Mouse (Mus musculus) c-Kit-positive CD71-negative TER-119-negative erythroid progenitor cells, embryonic 14.5 days (primary cell): ENCODE measurements around the gene Otx1.

Source experiments
- DNase-seq: peaks from one replicate; pipeline ENCODE4 v3.0.0-alpha.2; 2013; ENCODE audit warnings: low read depth

The Otx1 gene

DNA sequence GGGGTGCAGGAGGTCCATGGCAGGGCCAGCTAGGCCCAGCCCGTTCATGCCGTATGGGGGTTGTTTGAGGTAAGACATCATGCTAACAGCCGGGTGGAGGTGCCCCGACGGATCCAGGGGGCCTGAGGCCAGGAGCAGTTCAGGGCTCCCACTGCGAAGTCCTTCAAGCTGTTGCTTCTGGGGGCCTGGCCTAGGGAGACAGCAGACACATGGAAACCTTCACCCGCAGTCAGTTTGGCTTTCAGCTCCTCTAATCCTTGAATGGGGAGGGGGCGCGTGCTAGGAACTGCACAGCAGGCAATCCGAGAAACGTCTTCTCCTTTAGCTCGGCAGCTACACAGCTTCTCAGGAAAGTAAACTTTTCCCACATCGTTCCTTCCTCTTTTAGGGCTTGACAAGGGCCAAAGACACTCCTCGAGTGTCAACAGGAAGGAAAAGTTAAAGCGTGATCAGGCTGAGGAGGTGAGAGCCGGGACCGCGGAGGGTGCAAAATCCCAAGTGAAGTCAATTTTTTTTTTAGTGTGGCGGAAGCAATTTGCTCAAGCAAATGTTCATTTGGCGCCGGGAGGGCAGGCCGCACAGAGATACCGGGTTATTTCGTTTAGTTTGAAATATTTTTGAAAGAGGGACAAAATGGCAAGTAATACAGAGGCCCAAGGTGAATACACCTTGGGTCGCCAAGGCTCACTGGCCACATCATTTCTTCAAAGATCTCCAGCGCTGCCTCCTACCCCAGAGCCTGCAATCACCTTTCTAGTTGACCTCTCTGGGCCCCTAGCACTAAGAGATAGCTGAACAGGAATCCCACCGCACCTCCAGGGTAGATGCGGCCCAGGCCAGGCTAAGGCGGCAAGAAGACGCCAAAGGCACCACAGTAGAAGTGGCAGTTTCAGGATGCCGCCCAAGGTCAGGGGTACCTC is 3.0 kb downstream of the Otx1 start:
- no peak for DNase-seq

DNA sequence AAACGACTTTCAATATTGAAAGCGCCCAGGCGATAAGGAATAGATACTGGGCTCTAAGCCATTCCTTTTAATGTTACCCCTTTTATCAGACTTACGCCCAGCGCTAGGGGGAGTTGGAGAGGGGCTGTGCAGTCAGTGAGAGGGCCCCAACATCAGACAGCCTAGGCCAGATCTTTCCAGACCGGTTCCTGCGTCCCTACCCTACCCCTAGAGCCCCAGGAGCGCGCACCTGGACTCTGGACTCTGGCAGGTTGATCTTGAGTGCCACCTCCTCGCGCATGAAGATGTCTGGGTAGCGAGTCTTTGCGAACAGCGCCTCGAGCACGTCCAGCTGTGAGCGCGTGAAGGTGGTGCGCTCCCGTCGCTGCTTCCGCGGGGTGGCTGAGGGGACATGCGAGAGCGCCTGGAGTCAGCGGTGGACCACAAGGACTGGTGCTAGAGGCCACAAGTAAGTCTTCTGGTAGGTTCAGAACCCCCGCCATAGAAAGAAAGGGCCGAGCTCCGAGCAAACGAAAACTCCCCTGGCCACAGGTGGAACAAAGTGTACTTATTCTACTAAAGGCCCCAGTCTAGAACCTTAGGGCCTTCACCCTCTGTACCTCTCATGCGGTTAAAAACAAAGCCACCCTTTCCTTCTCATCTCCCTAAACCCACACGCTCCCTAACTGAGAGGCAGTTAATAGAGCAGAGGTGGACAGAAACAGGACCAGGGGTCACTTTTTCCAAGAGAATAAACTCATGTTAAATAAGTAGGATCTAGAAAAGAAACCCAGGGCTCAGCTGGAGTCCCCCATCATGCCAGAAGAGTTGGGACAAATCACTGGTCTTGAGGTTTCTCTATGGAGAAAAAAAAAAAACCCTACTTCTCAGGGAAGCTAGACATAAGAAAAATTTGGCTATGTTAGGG is 4.3 kb downstream of the Otx1 start:
- DNase-seq: no peak

DNA sequence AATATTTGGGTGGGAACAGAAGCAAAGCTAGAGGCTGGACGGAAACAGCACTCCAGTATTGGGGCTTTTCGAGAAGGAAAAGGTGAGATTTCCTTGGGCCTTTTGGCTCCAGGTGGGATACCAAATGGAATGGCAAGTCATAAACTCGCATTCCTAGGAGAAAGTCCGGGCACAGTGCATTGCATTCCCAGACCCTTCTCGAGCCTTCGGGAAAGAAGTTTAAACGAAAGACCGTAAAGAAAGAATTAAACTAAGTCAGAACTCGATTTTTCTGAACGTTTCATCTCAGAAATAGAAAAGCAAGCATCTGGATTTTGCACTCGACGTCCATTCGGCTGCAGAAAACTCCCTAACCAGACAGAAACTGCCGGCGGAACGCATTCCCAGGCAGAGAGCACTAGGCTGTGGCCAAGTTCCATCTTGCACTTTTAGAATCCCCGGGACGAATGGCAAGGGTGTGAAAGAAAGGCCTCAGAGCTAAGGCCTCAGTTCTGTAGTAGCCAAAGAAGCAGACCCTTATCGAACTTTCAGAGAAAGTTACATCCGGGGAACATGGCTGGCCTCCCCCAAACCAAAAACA is 5.0 kb downstream of the Otx1 start:
- DNase-seq: no peak

DNA sequence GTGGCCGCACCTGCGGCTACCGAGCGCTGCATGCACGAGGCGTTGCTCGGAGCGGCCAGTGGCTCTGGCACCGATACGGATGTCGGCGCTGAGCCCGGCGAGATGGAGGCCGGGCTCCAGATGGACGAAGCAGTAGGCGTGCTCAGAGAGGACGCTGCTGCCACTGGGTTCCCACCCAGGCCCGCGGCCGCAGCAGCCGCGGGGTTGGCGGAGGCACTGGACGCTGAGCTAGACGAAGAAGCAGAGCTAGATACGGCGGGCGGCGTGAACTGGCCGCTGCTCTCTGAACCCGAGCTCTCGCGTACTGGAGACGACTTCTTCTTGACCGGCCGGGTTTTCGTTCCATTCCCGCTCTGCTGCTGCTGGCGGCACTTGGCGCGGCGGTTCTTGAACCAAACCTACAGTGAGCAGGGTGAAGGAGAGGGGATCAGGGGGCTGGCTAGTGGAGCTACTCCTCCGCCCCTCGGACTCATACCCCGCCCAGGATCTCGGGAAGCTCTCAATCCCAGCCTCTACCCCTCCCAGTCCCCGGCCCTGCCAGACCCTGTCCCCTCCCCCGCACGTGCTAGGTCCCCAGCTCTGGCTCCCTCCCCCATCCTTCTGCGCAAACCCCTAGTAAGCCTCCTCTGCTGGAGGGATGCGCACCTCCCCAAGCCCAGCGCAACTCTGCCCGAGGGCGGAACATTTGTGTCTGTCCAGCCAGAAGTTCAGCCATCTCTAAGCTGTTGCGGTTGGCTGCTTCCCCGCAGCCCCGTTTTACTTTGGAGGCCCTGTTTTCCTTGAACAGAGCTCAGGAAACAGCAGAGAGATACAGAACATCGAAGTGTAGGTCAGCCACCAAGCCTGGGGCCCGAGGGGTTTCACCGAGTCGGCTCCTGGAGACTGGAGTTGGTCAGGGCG is 5.8 kb downstream of the Otx1 start:
- DNase-seq: no peak

DNA sequence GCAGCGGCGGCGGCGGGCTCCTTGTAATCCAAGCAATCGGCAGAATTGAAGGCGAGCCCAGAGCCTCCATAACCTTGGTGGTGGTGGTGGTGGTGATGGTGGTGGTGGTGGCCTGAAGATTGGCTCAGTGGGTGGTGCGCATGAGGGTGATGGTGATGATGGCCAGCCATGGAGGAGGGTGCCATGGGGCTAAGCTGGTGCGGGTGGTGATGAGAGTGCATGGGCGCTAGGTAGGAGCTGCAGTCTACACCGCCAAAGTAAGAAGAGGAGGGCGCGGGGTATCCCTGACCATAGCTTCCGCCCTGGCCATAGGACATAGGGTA is 6.4 kb downstream of the Otx1 start:
- DNase-seq: no peak

DNA sequence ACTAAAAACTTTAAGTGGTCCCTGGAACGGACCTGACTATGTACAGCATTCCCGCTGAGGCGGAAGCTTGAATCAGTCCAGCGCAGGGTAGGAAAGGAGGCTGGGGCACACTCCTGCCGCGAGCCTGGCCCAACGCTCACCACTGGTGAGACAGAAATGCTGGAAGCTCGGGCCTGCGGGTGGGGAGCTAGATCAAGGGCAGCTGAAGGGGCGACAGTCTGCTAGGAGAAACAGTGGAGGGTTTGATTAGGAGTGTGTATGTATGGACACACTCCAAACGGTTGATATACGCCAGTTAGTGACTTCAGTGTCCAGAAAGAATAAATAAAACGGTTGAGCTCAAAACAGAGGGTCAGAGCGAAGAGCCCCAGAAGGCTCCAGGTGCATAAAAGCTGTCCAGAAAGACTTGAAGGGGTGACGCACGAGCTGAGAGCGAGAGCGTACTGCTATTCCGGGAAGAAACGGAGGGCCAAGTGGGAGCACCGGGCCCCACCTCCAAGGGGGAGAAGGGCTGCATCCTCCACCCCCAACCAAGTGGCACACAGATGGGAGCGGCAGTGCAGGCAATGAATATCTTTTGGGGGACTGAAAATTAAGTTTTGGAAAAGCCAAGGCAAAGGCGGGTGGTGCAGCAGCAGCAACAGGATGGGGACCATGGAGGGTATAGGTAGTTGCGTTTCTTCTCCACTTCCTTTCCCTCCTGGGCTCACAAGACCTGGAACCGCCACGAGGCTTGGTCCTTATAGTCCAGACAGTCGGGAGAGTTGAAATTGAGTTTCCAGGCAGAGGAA is 7.0 kb downstream of the Otx1 start:
- DNase-seq: no peak

DNA sequence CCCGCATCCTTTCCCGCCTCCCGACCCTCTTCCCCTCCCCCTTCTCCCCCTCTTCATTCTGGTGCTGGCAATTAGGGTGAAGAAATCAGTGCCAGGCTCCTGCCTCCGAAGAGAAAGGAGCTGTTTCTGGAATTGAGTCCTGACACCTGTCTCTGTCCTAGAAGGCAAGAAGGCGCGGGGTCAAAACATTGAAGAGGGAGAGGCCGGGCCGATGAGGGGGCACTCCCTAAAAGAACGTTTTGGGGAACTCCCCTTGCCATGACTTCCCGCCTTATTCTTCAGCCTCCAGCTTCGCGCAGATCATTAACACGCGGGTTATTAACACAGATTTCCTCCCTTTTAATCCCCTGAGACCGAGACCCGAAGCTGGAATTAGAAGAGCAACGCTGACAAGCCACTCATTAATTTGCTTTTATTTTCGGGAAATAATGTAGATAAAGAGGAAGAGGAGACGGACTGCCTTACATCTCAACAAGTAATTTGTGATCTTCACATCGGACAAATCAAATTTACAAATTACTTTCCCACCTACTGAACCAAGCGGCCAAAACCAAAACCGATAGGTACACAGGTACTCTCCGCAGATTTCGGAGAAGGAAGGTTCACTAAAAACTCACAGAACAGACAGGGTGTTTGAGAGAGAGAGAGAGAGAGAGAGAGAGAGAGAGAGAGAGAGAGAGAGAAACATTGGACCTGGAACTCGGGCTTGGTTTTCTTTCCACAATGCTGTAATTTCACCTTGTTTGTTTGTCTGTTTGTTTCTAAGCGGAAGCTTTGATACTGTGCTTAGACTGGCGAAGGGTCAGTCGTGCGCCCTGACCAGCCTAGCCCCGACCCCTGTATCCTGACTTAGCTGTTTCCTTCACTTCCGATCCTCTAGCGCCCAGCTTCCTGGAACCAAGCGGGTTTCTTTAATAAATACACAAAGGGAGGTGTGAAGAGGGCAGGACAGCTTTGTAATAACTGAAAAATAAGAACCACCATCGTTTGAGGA is 8.0 kb downstream of the Otx1 start:
- DNase-seq: no peak

DNA sequence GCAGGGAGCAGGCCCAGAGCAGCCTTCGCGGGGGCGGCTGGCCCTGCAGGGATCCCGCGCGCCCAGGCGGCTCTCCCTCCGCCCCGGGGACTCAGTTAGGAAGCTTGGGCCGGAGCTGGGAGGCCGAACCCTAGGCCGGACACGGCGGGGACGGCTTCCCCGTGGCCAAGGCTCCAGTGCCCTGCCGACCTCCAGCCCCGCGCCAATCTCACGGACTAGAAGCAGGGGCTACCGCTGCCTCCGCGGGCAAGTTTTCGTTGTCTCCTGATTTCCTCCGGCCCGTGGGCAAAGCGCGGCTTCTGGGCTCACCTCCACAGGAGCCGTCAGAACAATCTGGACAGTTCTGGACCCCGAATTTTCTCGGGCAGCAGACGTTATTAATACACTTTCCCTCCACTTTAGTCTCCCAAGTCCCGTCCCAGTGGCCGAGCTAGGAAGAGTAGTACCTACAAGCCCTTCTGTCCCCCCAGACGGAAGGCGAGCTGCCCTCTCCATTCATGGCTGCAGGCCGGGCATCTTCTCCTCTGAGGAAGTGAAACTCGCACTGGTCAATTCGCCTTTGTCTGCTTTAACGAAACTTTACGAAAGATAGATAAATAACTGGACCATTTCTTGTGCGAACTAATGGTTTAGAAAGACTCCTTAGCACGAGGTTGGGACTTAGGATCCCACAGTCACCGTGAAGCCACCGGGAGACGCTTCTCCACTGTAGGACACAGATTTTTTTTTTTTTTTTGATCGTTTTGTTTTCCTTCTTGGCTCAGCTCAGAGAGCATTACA is 8.9 kb downstream of the Otx1 start:
- DNase-seq: no peak

DNA sequence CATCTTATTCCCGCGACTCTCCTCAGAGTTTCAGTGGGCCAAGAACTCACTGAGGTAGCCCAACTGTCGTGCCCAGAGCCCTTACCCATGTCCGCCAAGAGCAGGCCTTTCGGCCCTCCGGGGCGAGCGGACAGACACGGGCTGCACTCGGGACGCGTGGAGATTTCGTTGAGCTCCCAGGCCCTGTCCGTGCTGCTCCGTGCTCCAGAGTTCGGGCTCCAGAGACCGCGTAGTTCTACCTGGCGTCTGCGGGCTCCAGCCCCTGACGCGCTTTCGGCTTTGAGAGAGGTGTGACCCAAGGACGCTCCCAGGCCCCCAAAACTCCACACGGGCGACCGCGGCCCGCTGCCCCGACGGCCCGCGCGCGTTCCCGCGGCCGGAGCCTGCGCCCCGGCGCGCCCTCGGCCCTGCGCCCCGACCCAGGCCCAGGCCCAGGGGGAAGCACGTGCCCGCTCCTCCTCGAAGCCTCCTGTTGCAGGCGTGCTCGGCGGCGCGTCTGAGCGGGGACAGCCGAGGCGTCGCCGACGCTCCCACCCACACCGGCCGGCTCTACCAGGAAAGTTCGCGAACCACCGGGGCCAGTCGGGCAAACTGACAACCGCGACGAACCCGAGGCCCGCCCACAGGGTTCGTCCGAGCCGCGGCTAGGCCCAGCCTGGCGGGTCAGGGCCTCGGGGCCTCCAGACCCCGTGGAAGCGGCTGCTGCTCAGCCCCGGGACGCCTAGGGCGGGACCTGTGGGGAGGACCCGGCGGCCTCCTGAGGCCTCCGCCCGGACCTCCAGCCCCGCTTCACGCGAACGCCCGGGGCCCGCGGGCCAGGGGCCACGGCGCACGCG is 9.7 kb downstream of the Otx1 start:
- DNase-seq: no peak

DNA sequence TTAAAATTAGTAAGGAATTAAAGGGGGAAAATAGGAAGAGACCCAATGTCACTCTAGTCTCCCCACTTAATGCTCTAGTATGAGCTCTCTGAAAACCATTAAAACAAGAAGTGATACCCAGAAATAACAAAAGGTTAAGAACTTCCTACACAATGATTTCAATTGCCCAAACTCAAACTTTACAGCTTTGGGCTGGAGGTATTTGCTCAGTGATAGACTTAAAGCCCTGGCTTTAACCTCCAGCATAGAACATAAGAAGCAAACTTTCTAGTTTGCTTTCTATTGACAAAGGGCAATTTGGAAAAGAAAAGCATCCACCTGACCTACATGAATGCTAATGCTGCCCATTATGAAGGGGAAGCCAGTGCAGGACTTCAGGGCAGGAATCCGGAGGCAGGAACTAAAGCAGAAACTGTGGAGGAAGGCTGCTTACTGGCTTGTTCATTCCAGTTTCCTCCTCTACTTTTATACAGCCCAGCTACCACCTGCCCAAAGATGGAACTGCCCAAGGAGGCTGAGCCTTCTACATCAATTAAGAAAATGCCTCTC is 14.2 kb downstream of the Otx1 start:
- DNase-seq: no peak

DNA sequence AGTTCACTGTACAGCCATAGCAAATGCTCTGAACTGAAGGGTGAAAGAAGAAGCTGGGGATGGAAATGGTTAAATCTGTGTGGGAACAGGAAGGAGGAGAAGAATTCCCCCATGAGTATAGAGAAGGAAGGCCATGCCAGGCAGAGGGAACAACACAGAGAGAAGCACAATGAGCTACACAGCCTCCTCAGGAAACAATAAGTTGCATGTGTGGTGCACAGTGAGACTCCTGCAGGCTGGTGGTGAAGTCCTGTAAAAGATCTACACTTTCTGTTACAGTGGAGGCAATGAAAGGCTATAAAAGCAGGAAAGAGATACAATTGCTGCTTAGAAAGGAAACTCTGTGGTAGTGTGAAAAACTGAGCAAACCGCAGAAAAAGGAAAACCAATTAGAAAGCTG is 17.6 kb downstream of the Otx1 start:
- DNase-seq: no peak

DNA sequence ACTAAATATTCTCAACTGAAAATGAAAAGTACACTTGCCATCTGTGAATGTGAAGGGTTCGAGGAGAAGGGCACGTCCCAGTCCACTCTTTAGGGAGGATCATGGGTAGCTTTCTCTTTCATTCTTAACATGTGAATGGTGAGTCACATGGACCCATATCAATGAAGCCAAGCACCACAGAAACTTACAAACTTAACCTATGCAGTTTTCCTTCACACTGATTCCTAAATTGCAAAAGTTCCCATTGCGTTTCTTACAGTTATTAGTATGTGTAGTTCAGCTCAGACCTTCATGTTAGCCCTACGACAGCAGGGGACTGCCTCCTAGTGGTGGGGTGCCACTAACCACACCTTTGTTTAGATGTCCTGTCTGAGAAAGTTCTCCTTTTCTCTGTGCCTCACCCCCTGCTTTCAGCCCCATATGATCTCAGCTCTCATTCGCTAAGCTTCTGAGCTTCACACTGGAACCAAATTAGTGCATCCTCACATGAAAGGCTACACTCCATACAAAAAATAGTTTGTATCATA is 28.6 kb downstream of the Otx1 start:
- DNase-seq: no peak

DNA sequence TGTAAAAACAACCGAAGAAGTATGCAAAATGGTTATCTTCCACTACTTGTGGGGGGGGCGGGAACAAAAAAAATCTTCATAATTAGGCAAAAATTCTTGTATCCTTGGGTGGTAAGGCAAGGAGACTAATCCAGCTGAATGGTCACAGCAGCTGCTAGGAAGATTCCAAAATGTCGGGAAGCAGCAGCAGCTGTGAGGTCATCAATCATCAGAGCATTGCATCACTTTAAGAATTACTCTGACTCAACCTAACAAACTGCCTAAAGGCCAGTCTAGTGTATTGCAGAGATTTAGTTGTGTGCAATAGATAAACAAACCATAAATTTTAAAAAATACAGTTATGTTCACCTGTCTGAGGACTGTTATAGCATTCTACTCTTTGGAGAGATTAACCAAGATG is 29.1 kb downstream of the Otx1 start:
- no peak for DNase-seq

DNA sequence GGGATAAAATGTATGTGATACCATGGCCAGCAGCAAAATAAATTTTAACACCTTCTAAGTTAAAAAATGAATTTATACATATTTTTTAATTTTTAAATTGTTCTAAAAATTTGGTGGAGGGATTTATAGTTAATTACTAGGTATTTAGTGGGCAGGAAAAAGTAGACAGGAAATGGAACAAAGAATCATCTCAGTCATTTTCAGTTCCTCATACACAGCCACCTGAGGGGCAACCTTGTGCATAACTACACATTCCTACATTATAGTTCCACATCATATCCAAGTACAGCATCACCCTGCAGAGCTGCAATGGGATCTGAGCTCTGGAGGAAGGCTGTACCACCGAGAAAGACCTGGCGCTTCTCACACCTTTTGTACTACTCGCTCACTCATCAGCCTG is 33.8 kb downstream of the Otx1 start:
- DNase-seq: no peak

DNA sequence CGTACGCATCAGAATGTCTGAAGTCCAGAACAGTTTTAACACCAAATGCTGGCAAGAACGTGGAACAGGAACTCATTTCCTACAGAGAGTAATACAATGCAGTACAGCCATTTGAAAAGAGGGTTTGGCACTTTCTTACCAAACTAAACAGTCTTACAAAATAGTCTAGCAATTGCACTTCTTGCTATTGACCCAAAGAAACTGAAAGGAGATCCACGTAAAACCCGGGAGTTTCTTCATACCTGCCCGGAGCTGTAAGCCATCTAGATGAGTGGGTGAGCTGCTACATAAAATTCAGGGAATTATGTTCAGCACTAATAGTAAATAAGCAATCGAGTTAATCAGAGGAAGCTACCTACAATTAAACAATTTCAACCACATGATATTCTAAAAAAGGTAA is 47.5 kb downstream of the Otx1 start:
- no peak for DNase-seq

DNA sequence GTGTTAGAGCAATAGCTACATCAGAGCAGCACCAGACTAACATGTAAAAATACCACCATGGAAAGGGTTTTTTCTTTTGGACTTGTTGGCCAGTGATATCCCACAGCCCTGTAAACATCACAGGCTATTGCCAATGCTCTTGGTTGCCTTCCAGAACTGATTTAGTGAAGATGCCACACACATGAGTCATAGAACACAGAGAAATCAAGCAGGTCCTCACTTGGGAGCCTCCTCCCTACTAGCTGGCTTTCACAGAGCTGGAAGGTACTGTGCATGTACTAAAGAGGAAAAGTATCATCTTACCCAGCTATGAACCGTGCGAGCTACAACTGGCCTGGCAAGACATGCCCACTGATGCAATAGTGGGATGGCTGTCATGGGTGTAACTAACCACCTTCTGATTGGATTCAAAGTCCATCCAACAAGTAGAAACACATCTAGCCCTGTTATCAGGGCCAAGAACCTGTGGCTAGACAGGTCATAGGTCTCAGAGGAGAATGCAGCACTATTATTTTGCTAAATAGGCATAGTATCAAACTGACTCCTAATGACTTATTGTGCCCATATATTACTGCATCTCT is 51.0 kb downstream of the Otx1 start:
- DNase-seq: no peak

DNA sequence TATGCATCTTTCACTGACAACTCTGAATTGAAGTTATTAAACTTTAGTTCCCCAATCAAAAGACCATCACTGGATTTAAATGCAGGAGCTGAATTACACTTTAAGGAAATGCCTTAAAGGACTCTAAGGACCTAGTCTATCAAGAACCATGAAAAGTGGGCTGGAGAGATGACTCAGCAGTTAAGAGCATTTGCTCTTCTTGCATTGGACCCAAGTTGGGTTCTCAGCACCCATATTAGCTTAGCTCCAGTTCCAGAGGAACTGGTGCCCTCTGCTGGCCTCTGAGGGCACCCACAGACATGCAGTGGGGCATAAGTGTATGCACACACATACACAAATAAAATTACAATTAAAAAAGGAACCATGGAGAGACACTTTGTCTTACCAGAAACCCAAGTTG is 52.6 kb downstream of the Otx1 start:
- no peak for DNase-seq
